17 mouse cellular contexts compared by ENCODE assay signal in the genomic region with DNA sequence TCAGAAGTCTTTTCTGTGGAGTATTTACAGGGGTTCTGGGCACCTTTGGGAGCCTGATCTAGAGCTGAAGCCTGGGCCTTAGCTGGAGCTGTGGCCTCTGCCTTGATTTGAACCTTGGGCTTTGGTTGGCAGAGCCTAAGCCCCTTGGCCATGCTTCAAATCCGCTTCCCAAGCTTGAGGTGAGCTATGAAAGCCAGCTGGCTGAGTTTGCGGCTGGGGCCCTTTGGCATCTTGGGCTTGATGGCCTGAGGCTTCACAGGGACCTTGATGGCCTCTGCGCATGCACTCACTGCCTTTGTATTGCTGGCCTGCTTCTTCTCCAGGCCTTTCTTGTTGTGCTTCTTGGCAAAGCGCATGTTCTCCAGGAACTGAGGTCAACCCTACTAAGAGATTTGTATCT.
"Had no signal": no experiment of that assay in that cellular context is flagged by ENCODE, and none has a peak within 500 bp of the region (broad histone marks: within the 10 kb centered on the region; RNA-seq: fewer than 3 reads in every experiment).

No protein-coding gene starts in this region.

- H3K9me3 ChIP-seq: limb, embryonic 12.5 days; liver, embryonic 15.5 days; midbrain, embryonic 10.5 days; neural tube, embryonic 15.5 days had no signal

- H3K4me2 ChIP-seq: limb, embryonic 12.5 days; liver, embryonic 15.5 days; neural tube, embryonic 15.5 days had no signal

- ATAC-seq: lung, postnatal 0 days had no signal

- H3K9ac ChIP-seq: limb, embryonic 12.5 days; liver, embryonic 15.5 days; neural tube, embryonic 15.5 days had no signal

- DNase-seq: kidney, adult 8-10 months; layer of hippocampus, adult 9-11 months; layer of hippocampus, postnatal 36 days; liver; lung, adult 2 months; lung, postnatal 36 days; midbrain, embryonic 14.5 days; retina, postnatal 1 day; right cerebral cortex, postnatal 4 days; spleen, adult 18-20 months; thymus, postnatal 36 days had no signal

- H3K4me3 ChIP-seq: limb, embryonic 12.5 days; liver, embryonic 15.5 days; midbrain, embryonic 10.5 days; myocyte; neural tube, embryonic 15.5 days had no signal

- H3K27me3 ChIP-seq: limb, embryonic 12.5 days; liver, embryonic 15.5 days; neural tube, embryonic 15.5 days had no signal

- H3K36me3 ChIP-seq: limb, embryonic 12.5 days; liver, embryonic 15.5 days; midbrain, embryonic 10.5 days; neural tube, embryonic 15.5 days had no signal

- H3K4me1 ChIP-seq: limb, embryonic 12.5 days; liver, embryonic 15.5 days; midbrain, embryonic 10.5 days; neural tube, embryonic 15.5 days had no signal

- H3K27ac ChIP-seq: limb, embryonic 12.5 days; liver, embryonic 15.5 days; midbrain, embryonic 10.5 days; neural tube, embryonic 15.5 days had no signal
